Mouse (Mus musculus): Measurements from ENCODE around the gene Dbn1. TPM values are rescaled to one million over a fixed set of nuclear protein-coding genes. Genes with fewer than 3 reads are reported as not detected.
"Not testable (repeated sequence)": the region's sequence is repeated elsewhere in the genome, so short reads cannot be mapped to it uniquely, and the experiment has no call there.

Gene Dbn1
- polyA plus RNA-seq, 1 experiment from 2014 or later: 190 TPM

GRCm38 (mm10) chr13:55447543-55447943, 40.4 kb downstream of the Dbn1 start:
- Histone ChIP-seq H3K9ac (no peak overlapping the region), H3K36me3 (peaks cover 33% of the 10 kb centered on the region), H3K27me3 (no peaks in the 10 kb centered on the region), H3K4me1 (peaks cover 29% of the 10 kb centered on the region), H3K4me2 (replicated peaks) (no peak overlapping the region), H3K9me3 (replicated peaks) (no peaks in the 10 kb centered on the region), H3K4me3 (replicated peaks) (no peak overlapping the region), H3K27ac (replicated peaks) (no peak overlapping the region)
- ATAC-seq (ENCODE audit: insufficient number of reproducible peaks, low FRiP score, low TSS enrichment, low read depth): no peak
- 43% methylated on average over 3 of the region's 3 CpGs for WGBS

GRCm38 (mm10) chr13:55446483-55447105, 41.3 kb downstream of the Dbn1 start:
- Histone ChIP-seq H3K4me1 (peaks cover 29% of the 10 kb centered on the region), H3K9me3 (replicated peaks) (no peaks in the 10 kb centered on the region), H3K36me3 (peaks cover 24% of the 10 kb centered on the region), H3K9ac (peak overlapping the region; percentile 1; the same call in 1 of the 2 replicates), H3K4me3 (replicated peaks) (peak overlapping the region; percentile 70), H3K27me3 (no peaks in the 10 kb centered on the region), H3K4me2 (replicated peaks) (peak overlapping the region; percentile 70), H3K27ac (replicated peaks) (no peak overlapping the region)
- WGBS: 77% methylated on average over 6 of the region's 6 CpGs
- no peak for ATAC-seq (ENCODE audit: insufficient number of reproducible peaks, low FRiP score, low TSS enrichment, low read depth)

- no peak for ATAC-seq (ENCODE audit: insufficient number of reproducible peaks, low FRiP score, low TSS enrichment, low read depth)
- peaks cover 29% of the 10 kb centered on the region for H3K4me1 ChIP-seq
- peak overlapping the region; percentile 70 for H3K4me3 ChIP-seq (replicated peaks)
- no peaks in the 10 kb centered on the region for H3K27me3 ChIP-seq
- H3K9me3 ChIP-seq (replicated peaks): no peaks in the 10 kb centered on the region
- H3K9ac ChIP-seq: peak overlapping the region; percentile 94
- H3K27ac ChIP-seq (replicated peaks): peak overlapping the region; percentile 96
- peaks cover 13% of the 10 kb centered on the region for H3K36me3 ChIP-seq
- under 1% methylated on average over 64 of the region's 66 CpGs for WGBS
- H3K4me2 ChIP-seq (replicated peaks): peak overlapping the region; percentile 70
Measured at GRCm38 (mm10) chr13:55445361-55446091, 42.4 kb downstream of the Dbn1 start.

- peak; percentile 97 for ATAC-seq (ENCODE audit: insufficient number of reproducible peaks, low FRiP score, low TSS enrichment, low read depth)
- Histone ChIP-seq H3K4me2 (replicated peaks) (peak within 1 kb of the TSS; percentile 70), H3K4me3 (replicated peaks) (peak within 1 kb of the TSS; percentile 70), H3K27me3 (no peaks in the 10 kb centered on the region), H3K27ac (replicated peaks) (peak within 1 kb of the TSS; percentile 96), H3K36me3 (peaks cover 7% of the 10 kb centered on the region; the same call in 1 of the 2 replicates), H3K9me3 (replicated peaks) (no peaks in the 10 kb centered on the region), H3K9ac (peak within 1 kb of the TSS; percentile 94), H3K4me1 (peaks cover 29% of the 10 kb centered on the region)
- WGBS: under 1% methylated on average over 30 of the region's 35 CpGs
Measured at GRCm38 (mm10) chr13:55444937-55445315, 43.0 kb downstream of the Dbn1 start, which contains the start of gene Grk6. Gene Grk6 (plus strand): TSS chr13:55445072.

GRCm38 (mm10) chr13:55444286-55444936, 43.5 kb downstream of the Dbn1 start:
- WGBS: 1% methylated on average over 33 of the region's 33 CpGs
- peak overlapping the region; percentile 47 for H3K9ac ChIP-seq
- peaks cover 29% of the 10 kb centered on the region for H3K4me1 ChIP-seq
- peak overlapping the region; percentile 70 for H3K4me2 ChIP-seq (replicated peaks)
- peak overlapping the region; percentile 70 for H3K4me3 ChIP-seq (replicated peaks)
- no peaks in the 10 kb centered on the region for H3K27me3 ChIP-seq
- peak; percentile 82 for ATAC-seq (ENCODE audit: insufficient number of reproducible peaks, low FRiP score, low TSS enrichment, low read depth)
- H3K27ac ChIP-seq (replicated peaks): peak overlapping the region; percentile 96
- H3K36me3 ChIP-seq: peaks cover 2% of the 10 kb centered on the region; the same call in 1 of the 2 replicates
- no peaks in the 10 kb centered on the region for H3K9me3 ChIP-seq (replicated peaks)

- H3K36me3 ChIP-seq: no peaks in the 10 kb centered on the region; the same call in 1 of the 2 replicates
- 33% methylated on average over 9 of the region's 9 CpGs for WGBS
- peak overlapping the region; percentile 96 for H3K27ac ChIP-seq (replicated peaks)
- no peaks in the 10 kb centered on the region for H3K27me3 ChIP-seq
- ATAC-seq (ENCODE audit: insufficient number of reproducible peaks, low FRiP score, low TSS enrichment, low read depth): no peak
- H3K9me3 ChIP-seq (replicated peaks): no peaks in the 10 kb centered on the region
- peak overlapping the region; percentile 47 for H3K9ac ChIP-seq
- peak overlapping the region; percentile 70 for H3K4me2 ChIP-seq (replicated peaks)
- peak overlapping the region; percentile 70 for H3K4me3 ChIP-seq (replicated peaks)
- peaks cover 29% of the 10 kb centered on the region for H3K4me1 ChIP-seq
Measured at GRCm38 (mm10) chr13:55443799-55444285, 44.1 kb downstream of the Dbn1 start.

- H3K4me2 ChIP-seq (replicated peaks); H3K4me3 ChIP-seq (replicated peaks); H3K4me1 ChIP-seq; H3K9me3 ChIP-seq (replicated peaks); ATAC-seq (ENCODE audit: insufficient number of reproducible peaks, low FRiP score, low TSS enrichment, low read depth); H3K36me3 ChIP-seq; H3K27me3 ChIP-seq; H3K27ac ChIP-seq (replicated peaks); H3K9ac ChIP-seq: not testable (repeated sequence)
- WGBS: 44% methylated on average over 15 of the region's 15 CpGs
Measured at GRCm38 (mm10) chr13:55437111-55437629, 50.7 kb downstream of the Dbn1 start.

GRCm38 (mm10) chr13:55431889-55432685, 55.8 kb downstream of the Dbn1 start:
- no peak for ATAC-seq (ENCODE audit: insufficient number of reproducible peaks, low FRiP score, low TSS enrichment, low read depth)

GRCm38 (mm10) chr13:55430566-55430965, 57.3 kb downstream of the Dbn1 start:
- Histone ChIP-seq H3K4me2 (replicated peaks) (no peak overlapping the region), H3K27me3 (no peaks in the 10 kb centered on the region), H3K4me1 (no peaks in the 10 kb centered on the region), H3K36me3 (no peaks in the 10 kb centered on the region), H3K27ac (replicated peaks) (no peak overlapping the region), H3K9me3 (replicated peaks) (no peaks in the 10 kb centered on the region), H3K4me3 (replicated peaks) (no peak overlapping the region), H3K9ac (no peak overlapping the region)
- no peak for ATAC-seq (ENCODE audit: insufficient number of reproducible peaks, low FRiP score, low TSS enrichment, low read depth)
- 78% methylated on average over 2 of the region's 2 CpGs for WGBS

More at GRCm38 (mm10) chr13:55431889-55432685, 55.8 kb downstream of the Dbn1 start:
- Histone ChIP-seq H3K9ac (no peak overlapping the region), H3K27me3 (no peaks in the 10 kb centered on the region), H3K36me3 (no peaks in the 10 kb centered on the region), H3K4me3 (replicated peaks) (no peak overlapping the region), H3K4me2 (replicated peaks) (no peak overlapping the region), H3K4me1 (no peaks in the 10 kb centered on the region), H3K9me3 (replicated peaks) (no peaks in the 10 kb centered on the region), H3K27ac (replicated peaks) (no peak overlapping the region)
- 66% methylated on average over 10 of the region's 10 CpGs for WGBS

- WGBS: 58% methylated on average over 12 of the region's 12 CpGs
- no peaks in the 10 kb centered on the region for H3K9me3 ChIP-seq (replicated peaks)
Measured at GRCm38 (mm10) chr13:55429226-55429888, 58.6 kb downstream of the Dbn1 start.

More at GRCm38 (mm10) chr13:55429226-55429888, 58.6 kb downstream of the Dbn1 start:
- Histone ChIP-seq H3K4me1 (no peaks in the 10 kb centered on the region), H3K4me3 (replicated peaks) (no peak overlapping the region), H3K36me3 (no peaks in the 10 kb centered on the region), H3K4me2 (replicated peaks) (no peak overlapping the region), H3K27ac (replicated peaks) (no peak overlapping the region), H3K9ac (no peak overlapping the region), H3K27me3 (no peaks in the 10 kb centered on the region)
- no peak for ATAC-seq (ENCODE audit: insufficient number of reproducible peaks, low FRiP score, low TSS enrichment, low read depth)

Measured in embryonic facial prominence, embryonic 15.5 days (tissue).